In genomic region chr11:93954738-93955255, GRCm38 (mm10) we compare ENCODE assay signal across 9 mouse cellular contexts. TPM values are rescaled to one million over a fixed set of nuclear protein-coding genes. Genes with fewer than 3 reads are reported as not detected.
A peak's percentile ranks its signal among the peaks of the same experiment; 100 is the strongest.
DNase-seq lines count a peak whose midpoint lies in the region; ATAC-seq and TF ChIP-seq lines count a peak whose summit lies in the region.
"Had no signal": no experiment of that assay in that cellular context is flagged by ENCODE, and none has a peak within 500 bp of the region (broad histone marks: within the 10 kb centered on the region; RNA-seq: fewer than 3 reads in every experiment).

No protein-coding gene starts in this region.

- peaks cover 62% of the 10 kb centered on the region for H3K36me3 ChIP-seq in lung, embryonic 14.5 days (ENCODE audit: insufficient read depth)
- H3K36me3 ChIP-seq in embryonic facial prominence, embryonic 11.5 days (replicated peaks; ENCODE audit: control insufficient read depth, insufficient read depth, low read depth, low read length) = peaks cover 7% of the 10 kb centered on the region; the same call in 1 of the 2 replicates
- peaks cover 33% of the 10 kb centered on the region for H3K36me3 ChIP-seq in hindbrain, postnatal 0 days (ENCODE audit: insufficient read depth, low read length)

- no peaks in the 10 kb centered on the region for H3K27me3 ChIP-seq in lung, embryonic 14.5 days (ENCODE audit: insufficient read depth, low read length)
- no peaks in the 10 kb centered on the region for H3K27me3 ChIP-seq in embryonic facial prominence, embryonic 11.5 days (ENCODE audit: control insufficient read depth, insufficient read depth, low read length)
- no peaks in the 10 kb centered on the region for H3K27me3 ChIP-seq in hindbrain, postnatal 0 days (ENCODE audit: insufficient read depth, low read length)

- 36% methylated on average over 13 of the region's 13 CpGs for WGBS in lung, embryonic 14.5 days
- WGBS in embryonic facial prominence, embryonic 11.5 days = 46% methylated on average over 13 of the region's 13 CpGs
- WGBS in hindbrain, postnatal 0 days = 45% methylated on average over 13 of the region's 13 CpGs

- no peaks in the 10 kb centered on the region for H3K9me3 ChIP-seq in lung, embryonic 14.5 days (ENCODE audit: low read depth, low read length)
- no peaks in the 10 kb centered on the region for H3K9me3 ChIP-seq in embryonic facial prominence, embryonic 11.5 days (replicated peaks; ENCODE audit: control insufficient read depth, low read length)
- no peaks in the 10 kb centered on the region for H3K9me3 ChIP-seq in hindbrain, postnatal 0 days (ENCODE audit: low read length)

- H3K9ac ChIP-seq in lung, embryonic 14.5 days = peak overlapping the region; percentile 82
- peak overlapping the region; percentile 72 for H3K9ac ChIP-seq in embryonic facial prominence, embryonic 11.5 days (replicated peaks; ENCODE audit: low read length)
- peak overlapping the region; percentile 62 for H3K9ac ChIP-seq in hindbrain, postnatal 0 days (replicated peaks; ENCODE audit: low read length)

- no peak for TF ChIP-seq CTCF in lung, embryonic 14.5 days (IDR thresholded peaks at IDR 0.05; ENCODE audit: low read depth)
- no peak for TF ChIP-seq CTCF in hindbrain, postnatal 0 days (IDR thresholded peaks at IDR 0.05; ENCODE audit: low read depth)

- peak; percentile 15; the same call in 1 of the 2 replicates for ATAC-seq in lung, embryonic 14.5 days (ENCODE audit: insufficient read depth)
- peak; percentile 31; the same call in 1 of the 2 replicates for ATAC-seq in embryonic facial prominence, embryonic 11.5 days (replicated peaks; ENCODE audit: insufficient number of reproducible peaks, low FRiP score, low TSS enrichment, low read depth)
- peak; percentile 44 for ATAC-seq in hindbrain, postnatal 0 days

- peaks cover 12% of the 10 kb centered on the region; the same call in 1 of the 2 replicates for H3K4me1 ChIP-seq in lung, embryonic 14.5 days (ENCODE audit: insufficient read depth)
- no peaks in the 10 kb centered on the region; the same call in 1 of the 2 replicates for H3K4me1 ChIP-seq in embryonic facial prominence, embryonic 11.5 days (ENCODE audit: control insufficient read depth, insufficient read depth, low read length)
- peaks cover 7% of the 10 kb centered on the region; the same call in 1 of the 2 replicates for H3K4me1 ChIP-seq in hindbrain, postnatal 0 days (ENCODE audit: insufficient read depth, low read length)

- no peak for DNase-seq in lung, embryonic 14.5 days
- no peak for DNase-seq in lung, postnatal 25 days (ENCODE audit: low spot score)
- DNase-seq in embryonic facial prominence, embryonic 11.5 days (ENCODE audit: low spot score) = no peak
- no peak for DNase-seq in hindbrain, postnatal 0 days (ENCODE audit: low spot score)
- peak; percentile 35 for DNase-seq in naive thymus-derived CD4-positive, alpha-beta T cell, adult 2 months (ENCODE audit: low read depth)
- DNase-seq in urinary bladder, postnatal 25 days (ENCODE audit: low spot score) = no peak
- no peak for DNase-seq in layer of hippocampus, adult 9-10 months (ENCODE audit: low spot score)
- no peak for DNase-seq in thymus, postnatal 25 days

- H3K27ac ChIP-seq in lung, embryonic 14.5 days (ENCODE audit: low read depth) = peak overlapping the region; percentile 92
- no peak overlapping the region for H3K27ac ChIP-seq in embryonic facial prominence, embryonic 11.5 days (replicated peaks; ENCODE audit: low read depth, low read length)
- peak overlapping the region; percentile 87 for H3K27ac ChIP-seq in hindbrain, postnatal 0 days

- peak overlapping the region; percentile 86 for H3K4me2 ChIP-seq in lung, embryonic 14.5 days
- peak overlapping the region; percentile 53 for H3K4me2 ChIP-seq in embryonic facial prominence, embryonic 11.5 days (ENCODE audit: low read depth, low read length)
- H3K4me2 ChIP-seq in hindbrain, postnatal 0 days (ENCODE audit: low read depth, low read length) = peak overlapping the region; percentile 93

- peak overlapping the region; percentile 71 for H3K4me3 ChIP-seq in lung, embryonic 14.5 days (ENCODE audit: low read depth, low read length)
- peak overlapping the region; percentile 71 for H3K4me3 ChIP-seq in embryonic facial prominence, embryonic 11.5 days (ENCODE audit: low read depth, low read length)
- H3K4me3 ChIP-seq in hindbrain, postnatal 0 days (ENCODE audit: low read length) = peak overlapping the region; percentile 63

RNA-seq across cellular contexts. Expression of gene Nme2, which starts 1.3 kb away (rescaled TPM):
- polyA plus RNA-seq in lung, embryonic 14.5 days (2014; fragmentation: Nextera tagmentation; extraction: Ambion mirVana) = 272 and 286 TPM in 2 replicates
- 230 and 250 TPM in 2 replicates for polyA plus RNA-seq in embryonic facial prominence, embryonic 11.5 days (2014; fragmentation: Nextera tagmentation; extraction: Ambion mirVana)
- 302 and 328 TPM in 2 replicates for total RNA-seq in hindbrain, postnatal 0 days (2014; rRNA removed)
- polyA plus RNA-seq in hindbrain, postnatal 0 days (2015; fragmentation: Nextera tagmentation; extraction: Ambion mirVana) = 138 and 161 TPM in 2 replicates

RNA-seq across cellular contexts. Expression of gene Gm20390, which starts 13.3 kb away (rescaled TPM):
- polyA plus RNA-seq in lung, embryonic 14.5 days (2014; fragmentation: Nextera tagmentation; extraction: Ambion mirVana) = 397 and 438 TPM in 2 replicates
- polyA plus RNA-seq in embryonic facial prominence, embryonic 11.5 days (2014; fragmentation: Nextera tagmentation; extraction: Ambion mirVana) = 425 and 429 TPM in 2 replicates
- 124 and 128 TPM in 2 replicates for total RNA-seq in hindbrain, postnatal 0 days (2014; rRNA removed)
- 402 and 417 TPM in 2 replicates for polyA plus RNA-seq in hindbrain, postnatal 0 days (2015; fragmentation: Nextera tagmentation; extraction: Ambion mirVana)
- total RNA-seq: hematopoietic stem cell, adult 5-6 weeks had no signal

RNA-seq across cellular contexts. Expression of gene Nme1, which starts 13.5 kb away (rescaled TPM):
- polyA plus RNA-seq in lung, embryonic 14.5 days (2014; fragmentation: Nextera tagmentation; extraction: Ambion mirVana) = 168 and 197 TPM in 2 replicates
- polyA plus RNA-seq in embryonic facial prominence, embryonic 11.5 days (2014; fragmentation: Nextera tagmentation; extraction: Ambion mirVana) = 188 and 218 TPM in 2 replicates
- total RNA-seq in hindbrain, postnatal 0 days (2014; rRNA removed) = 44.8 and 49.7 TPM in 2 replicates
- polyA plus RNA-seq in hindbrain, postnatal 0 days (2015; fragmentation: Nextera tagmentation; extraction: Ambion mirVana) = 309 and 356 TPM in 2 replicates

RNA-seq across cellular contexts. Expression of gene Spag9, which starts 41.1 kb away (rescaled TPM):
- 55.8 and 57.1 TPM in 2 replicates for polyA plus RNA-seq in lung, embryonic 14.5 days (2014; fragmentation: Nextera tagmentation; extraction: Ambion mirVana)
- polyA plus RNA-seq in embryonic facial prominence, embryonic 11.5 days (2014; fragmentation: Nextera tagmentation; extraction: Ambion mirVana) = 42.4 and 42.9 TPM in 2 replicates
- total RNA-seq in hindbrain, postnatal 0 days (2014; rRNA removed) = 110 and 114 TPM in 2 replicates
- polyA plus RNA-seq in hindbrain, postnatal 0 days (2015; fragmentation: Nextera tagmentation; extraction: Ambion mirVana) = 84.8 and 89.1 TPM in 2 replicates
